Mouse (Mus musculus): ENCODE results near the gene Olfr376. TPM values are rescaled to one million over a fixed set of nuclear protein-coding genes. Genes with fewer than 3 reads are reported as not detected.

Gene Olfr376
- total RNA-seq (2022) = not detected

DNA sequence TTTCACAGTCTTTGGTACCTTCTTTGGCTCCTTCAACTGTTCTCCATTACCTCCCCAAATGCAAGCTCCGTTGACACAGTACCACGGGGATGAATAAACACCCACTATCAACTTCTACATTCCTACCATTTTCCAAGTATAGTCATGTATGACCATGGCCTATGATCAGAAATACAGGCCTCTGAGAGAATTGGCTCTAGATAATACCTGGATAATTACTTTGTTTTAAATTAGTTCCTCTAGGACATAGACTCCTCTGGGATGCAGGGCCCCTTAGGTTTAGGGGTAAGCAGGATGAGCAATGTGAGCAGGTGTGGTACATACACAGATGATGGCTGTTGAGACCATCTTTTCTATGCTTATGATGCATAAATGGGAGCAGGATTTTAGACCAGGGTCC is at the start of gene Olfr376:
TSS of gene Olfr376 (plus strand) at position 301 of the 400 bp plus-strand sequence.
- no peak for DNase-seq (ENCODE audit: low spot score in 2 of 2)

DNA sequence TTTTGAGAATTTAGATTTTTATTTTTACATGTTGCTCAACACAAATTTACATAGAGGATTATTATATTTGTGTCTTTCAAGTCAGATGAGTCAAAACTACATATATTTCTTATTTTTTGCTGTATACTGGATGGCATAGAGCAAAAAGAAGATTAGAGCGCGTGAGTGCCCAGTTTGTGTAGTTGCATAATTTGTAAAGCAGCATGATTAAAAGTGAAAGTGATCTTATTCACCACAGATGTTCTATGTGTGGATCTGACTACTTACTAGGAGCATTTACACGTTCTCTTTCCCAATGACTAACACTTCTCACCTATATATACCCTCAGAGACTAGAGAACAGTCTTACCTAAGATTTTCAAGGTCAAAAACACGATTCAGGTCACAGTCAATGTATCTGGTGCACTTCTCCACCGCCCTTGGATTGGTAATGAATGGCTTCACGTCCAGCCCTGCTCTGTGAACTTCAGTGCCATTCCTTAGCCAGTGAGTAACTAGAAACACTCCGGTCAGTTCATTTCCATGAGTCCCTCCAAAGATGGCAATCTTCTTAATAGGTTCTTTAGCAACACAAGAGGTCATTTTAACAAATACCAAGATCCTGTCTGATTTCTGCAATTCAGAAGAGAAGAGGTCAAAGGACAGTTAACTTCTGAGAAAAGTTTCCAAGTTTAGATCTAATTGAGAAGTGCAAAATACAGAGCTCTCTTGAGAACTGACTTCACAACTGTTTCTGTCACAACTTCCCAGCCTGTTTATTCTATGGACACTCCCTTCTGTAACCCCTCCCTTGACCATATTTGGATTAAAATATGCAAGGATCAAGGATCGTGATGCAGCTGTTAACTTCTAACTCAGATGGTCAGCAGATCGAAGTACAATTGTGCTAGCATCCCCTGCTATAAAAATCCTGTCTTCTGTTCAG is 46.9 kb upstream of the Olfr376 start:
- DNase-seq (ENCODE audit: low spot score in 2 of 2) = no peak

DNA sequence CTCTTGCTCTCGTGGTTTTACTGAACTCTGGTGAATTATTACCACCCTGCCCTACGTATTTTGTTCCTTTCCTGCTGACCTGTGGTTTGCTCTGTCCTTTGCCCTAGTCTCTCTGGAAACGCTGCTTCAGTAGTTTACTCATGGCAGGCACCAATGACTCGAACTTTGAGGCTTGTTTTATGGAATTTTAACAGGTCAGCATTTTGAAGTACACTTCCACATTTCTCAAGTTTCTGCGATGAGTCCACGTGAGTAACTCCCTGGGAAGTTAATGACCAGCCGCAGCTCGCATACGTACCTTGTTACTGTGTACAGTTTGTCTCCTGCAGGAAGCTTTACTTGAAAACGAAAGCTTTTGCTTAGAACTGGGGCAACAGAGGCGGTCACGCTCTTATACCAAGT is 44.6 kb upstream of the Olfr376 start:
- no peak for DNase-seq (ENCODE audit: low spot score in 2 of 2)

DNA sequence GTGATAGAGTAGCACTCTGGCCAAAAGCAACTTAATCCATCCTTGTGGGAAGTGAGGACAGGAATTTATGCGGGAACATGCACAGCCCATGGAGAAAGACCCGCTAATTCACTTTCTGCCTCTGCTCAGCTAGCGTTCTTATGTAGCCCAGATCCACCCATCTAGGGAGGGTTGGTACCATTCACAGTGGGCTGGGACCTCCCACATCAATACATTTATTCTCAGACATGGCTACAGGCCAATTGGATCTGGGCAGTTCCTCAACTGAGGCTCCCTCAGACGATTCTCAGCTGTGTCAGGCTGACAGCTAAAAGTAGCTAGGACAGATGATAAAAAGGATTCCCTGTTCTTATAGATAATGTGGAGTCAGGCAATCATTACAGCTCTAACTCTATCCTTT is 43.7 kb upstream of the Olfr376 start:
- no peak for DNase-seq (ENCODE audit: low spot score in 2 of 2)

DNA sequence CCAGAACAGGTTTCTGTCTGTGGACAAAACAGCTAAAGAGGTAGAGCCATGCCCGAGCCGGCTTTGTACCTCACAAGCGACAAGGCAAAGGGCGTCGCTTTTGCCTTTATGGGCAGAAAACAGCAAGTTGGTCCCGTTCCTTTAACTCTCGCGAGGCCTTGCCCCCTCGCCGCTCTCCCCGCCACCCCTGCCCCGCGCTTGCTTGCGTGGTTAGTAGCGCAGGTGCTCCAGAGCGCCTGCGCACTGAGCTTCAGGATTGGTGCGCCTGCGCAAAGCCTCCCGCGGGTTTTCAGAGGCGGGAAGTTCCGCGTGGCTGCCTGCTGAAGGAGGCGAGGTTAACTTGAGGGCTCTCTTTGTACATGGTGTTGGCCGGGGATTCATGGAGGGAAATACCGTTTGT is 41.6 kb upstream of the Olfr376 start, which contains the start of the genes Aspa, Gm49340 and Spata22:
TSS of gene Aspa (minus strand) at position 155 of the 400 bp plus-strand sequence.
TSS of gene Gm49340 (plus strand) at position 300 of the 400 bp plus-strand sequence.
TSS of gene Spata22 (plus strand) at position 300 of the 400 bp plus-strand sequence.
- no peak for DNase-seq (ENCODE audit: low spot score in 2 of 2)

DNA sequence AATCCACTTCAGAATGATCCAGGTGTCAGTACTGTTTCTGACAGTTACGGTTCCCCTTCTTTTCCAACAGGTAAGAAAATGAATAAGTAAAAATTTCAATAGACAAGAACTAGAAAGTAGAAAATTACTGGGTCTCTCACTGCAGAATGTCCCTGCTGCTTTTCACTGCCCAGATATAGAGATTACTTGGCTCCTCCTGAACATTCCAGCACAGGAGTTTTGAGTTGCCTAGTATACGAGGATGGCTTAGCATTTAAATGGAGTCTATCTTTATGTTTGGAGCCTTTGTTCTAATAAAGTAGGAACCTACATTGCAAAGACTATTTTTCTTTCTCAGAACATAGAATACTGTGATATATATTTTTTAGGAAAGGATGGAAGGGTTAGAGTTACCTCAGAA is 37.7 kb upstream of the Olfr376 start:
- no peak for DNase-seq (ENCODE audit: low spot score in 2 of 2)

DNA sequence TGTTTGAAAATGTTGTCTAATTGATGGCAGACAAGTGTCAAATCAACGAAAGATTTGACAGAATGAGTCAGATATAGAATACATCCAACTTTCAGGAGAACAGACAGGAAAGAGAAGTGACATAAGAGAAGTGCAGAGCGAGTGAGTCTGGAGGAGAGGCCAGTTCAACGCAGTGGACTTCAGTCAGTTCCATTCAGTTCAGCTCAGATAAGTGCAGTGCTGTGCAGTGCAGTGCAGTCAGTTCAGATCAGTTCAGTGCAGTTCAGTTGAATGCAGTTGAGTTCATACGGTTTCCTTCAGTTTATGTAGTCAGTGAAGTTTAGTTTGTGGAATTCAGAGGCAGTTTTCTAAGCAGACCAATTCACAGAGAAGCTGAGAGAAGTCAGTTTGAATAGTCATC is 34.1 kb upstream of the Olfr376 start:
- DNase-seq (ENCODE audit: low spot score in 2 of 2) = no peak

DNA sequence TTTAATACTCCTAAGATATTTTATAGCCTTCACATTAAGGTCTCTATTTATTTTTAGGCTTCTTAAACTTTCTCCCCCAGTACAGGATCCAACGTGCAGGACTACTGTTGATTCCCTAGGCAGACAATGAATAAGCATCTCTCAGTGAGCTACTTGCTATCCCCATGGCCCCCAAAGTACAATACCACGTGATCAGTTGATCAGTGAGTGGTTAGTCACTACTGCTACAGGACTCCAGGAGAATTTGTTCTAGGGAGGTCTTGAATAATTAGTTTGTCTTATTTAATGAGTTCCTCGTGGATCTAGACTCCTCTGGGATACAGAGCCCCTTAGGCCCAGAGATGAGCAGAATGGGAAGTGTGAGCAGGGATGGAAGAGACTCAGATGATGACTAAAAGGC is 20.6 kb upstream of the Olfr376 start, which contains the start of gene Olfr20:
TSS of gene Olfr20 (plus strand) at position 301 of the 400 bp plus-strand sequence.
- DNase-seq (ENCODE audit: low spot score in 2 of 2) = no peak

DNA sequence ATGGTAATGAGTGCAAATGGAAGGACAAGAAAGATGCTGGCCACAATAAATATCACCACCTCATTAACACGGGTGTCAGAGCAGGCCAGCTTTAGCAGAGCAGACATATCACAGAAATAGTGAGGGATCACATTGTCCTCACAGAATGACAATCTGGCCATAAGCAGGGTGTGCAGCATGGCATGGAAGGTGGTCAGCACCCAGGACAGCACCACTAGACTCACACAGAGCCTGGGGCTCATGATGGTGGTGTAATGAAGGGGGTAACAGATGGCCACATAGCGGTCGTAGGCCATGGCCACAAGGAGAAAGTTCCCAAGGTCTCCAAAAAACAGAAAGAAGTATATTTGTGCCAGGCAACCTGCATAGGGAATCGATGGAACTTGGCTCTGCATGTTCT is 24.3 kb downstream of the Olfr376 start:
- no peak for DNase-seq (ENCODE audit: low spot score in 2 of 2)

DNA sequence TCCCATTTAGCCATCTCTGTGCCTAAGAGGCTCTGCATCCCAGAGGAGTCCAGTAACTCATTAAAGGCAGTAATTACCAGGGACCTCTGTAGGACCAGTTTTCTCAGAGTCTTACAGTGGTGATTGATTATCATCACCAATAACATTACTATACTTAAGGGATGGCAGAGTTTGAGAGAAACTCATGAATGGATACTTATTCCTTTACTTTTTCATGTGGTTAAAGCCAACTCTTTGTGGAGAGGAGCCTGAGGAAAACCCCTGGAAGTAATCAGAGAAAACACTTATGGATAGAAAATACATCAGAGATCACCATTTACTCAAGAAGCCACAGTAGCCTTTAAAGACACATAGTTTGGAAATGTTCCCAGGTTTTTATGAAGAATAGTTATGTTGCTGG is 28.5 kb downstream of the Olfr376 start, which contains the start of gene Olfr1:
TSS of gene Olfr1 (minus strand) at position 101 of the 400 bp plus-strand sequence.
- no peak for DNase-seq (ENCODE audit: low spot score in 2 of 2)

Other genes starting within 250 kb of the Olfr376 start
- not detected for gene Haspin, start 233.0 kb upstream of the Olfr376 start, total RNA-seq (2022)
- gene P2rx5, start 210.8 kb upstream of the Olfr376 start, total RNA-seq (2022) = 1 to 10 TPM; 6.4 to 9.5 (median 7.0) TPM
- 10 to 100 TPM; 80.9 to 89.6 (median 84.1) TPM for gene Emc6, start 194.2 kb upstream of the Olfr376 start, total RNA-seq (2022)
- 1 to 10 TPM; 4.9 to 9.2 (median 7.2) TPM for gene Tax1bp3, start 194.2 kb upstream of the Olfr376 start, total RNA-seq (2022)
- 1 to 10 TPM; 3.3 to 4.3 (median 4.1) TPM for gene Ctns, start 172.2 kb upstream of the Olfr376 start, total RNA-seq (2022)
- gene Shpk, start 171.8 kb upstream of the Olfr376 start, total RNA-seq (2022) = 1 to 10 TPM in 1 of 4 experiments, under 1 TPM in 3; 0.29 to 1.1 (median 0.71) TPM
- gene Trpv1, start 137.0 kb upstream of the Olfr376 start, total RNA-seq (2022) = under 1 TPM; 0.08 to 0.12 (median 0.10) TPM
- not detected for gene Trpv3, start 103.9 kb upstream of the Olfr376 start, total RNA-seq (2022)
- 1 to 10 TPM; 3.0 to 7.3 (median 4.5) TPM for gene Aspa, start 41.6 kb upstream of the Olfr376 start, total RNA-seq (2022)
- gene Gm49340, start 41.5 kb upstream of the Olfr376 start, total RNA-seq (2022) = not detected
- not detected for gene Spata22, start 41.5 kb upstream of the Olfr376 start, total RNA-seq (2022)
- gene Olfr20, start 20.5 kb upstream of the Olfr376 start, total RNA-seq (2022) = not detected
- gene Olfr1, start 28.4 kb downstream of the Olfr376 start, total RNA-seq (2022) = not detected
- not detected for gene Olfr378, start 57.2 kb downstream of the Olfr376 start, total RNA-seq (2022)
- gene Olfr380, start 86.3 kb downstream of the Olfr376 start, total RNA-seq (2022) = not detected
- gene Olfr381, start 120.4 kb downstream of the Olfr376 start, total RNA-seq (2022) = not detected
- gene Olfr382, start 146.0 kb downstream of the Olfr376 start, total RNA-seq (2022) = not detected
- not detected for gene Olfr385, start 221.8 kb downstream of the Olfr376 start, total RNA-seq (2022)
- not detected for gene Olfr384, start 227.3 kb downstream of the Olfr376 start, total RNA-seq (2022)